21 mouse cellular contexts compared by ENCODE assay signal in the genomic region with DNA sequence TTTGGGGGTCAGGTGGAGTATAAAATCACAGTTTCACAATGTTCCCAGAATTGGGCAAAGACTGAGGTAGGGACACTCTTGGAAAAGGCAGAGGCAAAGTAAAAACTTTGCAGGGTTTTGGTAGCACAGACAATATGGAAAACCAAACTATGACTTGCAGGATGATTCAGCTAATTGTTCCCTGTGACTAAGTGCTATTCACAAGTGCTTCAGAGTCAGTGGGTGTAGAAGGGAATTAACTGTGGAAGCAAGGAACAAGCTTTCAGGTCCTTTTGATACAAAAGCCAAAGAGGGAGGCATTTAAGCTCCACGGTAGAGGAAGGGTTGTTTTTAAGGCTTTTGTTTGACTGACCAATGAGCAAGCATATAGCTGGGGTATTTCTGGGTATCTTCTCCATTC.
DNase-seq lines count a peak whose midpoint lies in the region; TF ChIP-seq lines count a peak whose summit lies in the region.
"Had no signal": no experiment of that assay in that cellular context is flagged by ENCODE, and none has a peak within 500 bp of the region (broad histone marks: within the 10 kb centered on the region; RNA-seq: fewer than 3 reads in every experiment).

No protein-coding gene starts in this region.

- H3K4me3 ChIP-seq in C2C12 (ENCODE audit: insufficient read depth, poor library complexity, severe bottlenecking), result no peak overlapping the region
- H3K4me3 ChIP-seq in cortical plate, adult 2 months (ENCODE audit: insufficient read depth, low read length), result no peak overlapping the region
- H3K4me3 ChIP-seq: embryonic facial prominence, embryonic 12.5 days; forebrain, embryonic 12.5 days; heart, embryonic 10.5 days; hindbrain, embryonic 13.5 days had no signal

- TF ChIP-seq CTCF in C2C12 (IDR thresholded peaks at IDR 0.05; ENCODE audit: control insufficient read depth, insufficient read depth, insufficient read length), result no peak
- TF ChIP-seq CTCF in cortical plate, adult 2 months (IDR thresholded peaks at IDR 0.05; ENCODE audit: extremely low read depth, insufficient read depth, low read length), result no peak

- H3K27ac ChIP-seq in cortical plate, adult 2 months (ENCODE audit: insufficient read depth, low read length), result peak overlapping the region; percentile 53
- H3K27ac ChIP-seq: embryonic facial prominence, embryonic 12.5 days; forebrain, embryonic 12.5 days; heart, embryonic 10.5 days; hindbrain, embryonic 13.5 days; hindbrain, postnatal 0 days had no signal

- TF ChIP-seq POLR2A in cortical plate, adult 2 months (IDR thresholded peaks at IDR 0.05; ENCODE audit: extremely low read depth, insufficient read depth, low read length), result no peak

- peak; percentile 46 for DNase-seq in right cerebral cortex, adult 18-20 months
- no peak for DNase-seq in right cerebral cortex, postnatal 14 days
- peak; percentile 65 for DNase-seq in telencephalon, adult 2 months (ENCODE audit: low read depth, low spot score)
- no peak for DNase-seq in lung, adult 18-20 months
- no peak for DNase-seq in adrenal gland, adult 18-20 months (ENCODE audit: low spot score in 2 of 2)
- DNase-seq in liver, result no peak
- DNase-seq: adrenal gland, postnatal 14 days; cerebellum, adult 11 months; cerebellum, adult 8-10 months; cerebellum, postnatal 14 days; forebrain, postnatal 0 days; gastrocnemius, postnatal 36 days; heart, adult 18-20 months; heart, postnatal 10 days had no signal

- no peak overlapping the region for H3ac ChIP-seq in C2C12 (ENCODE audit: control insufficient read depth, insufficient read length, low read depth)

- no peaks in the 10 kb centered on the region; the same call in 1 of the 2 replicates for H3K4me1 ChIP-seq in cortical plate, adult 2 months (ENCODE audit: control insufficient read depth, insufficient read depth, low read length)
- H3K4me1 ChIP-seq: embryonic facial prominence, embryonic 12.5 days; forebrain, embryonic 12.5 days; heart, embryonic 10.5 days; hindbrain, embryonic 13.5 days had no signal

- no peaks in the 10 kb centered on the region for H3K79me3 ChIP-seq in C2C12 (ENCODE audit: low read depth)

- H3K36me3 ChIP-seq in C2C12 (ENCODE audit: control insufficient read depth, insufficient read depth), result no peaks in the 10 kb centered on the region
- H3K36me3 ChIP-seq: embryonic facial prominence, embryonic 12.5 days; forebrain, embryonic 12.5 days; heart, embryonic 10.5 days; hindbrain, embryonic 13.5 days had no signal

- no peaks in the 10 kb centered on the region for H3K79me2 ChIP-seq in C2C12 (ENCODE audit: control insufficient read depth, insufficient read depth)

- no peaks in the 10 kb centered on the region for H3K27me3 ChIP-seq in C2C12 (ENCODE audit: control insufficient read depth, insufficient read depth, insufficient read length)
- H3K27me3 ChIP-seq: embryonic facial prominence, embryonic 12.5 days; forebrain, embryonic 12.5 days; hindbrain, embryonic 13.5 days had no signal

TF ChIP-seq in C2C12, 6 proteins besides CTCF, POLR2A, EP300 and RAD21:
- TF ChIP-seq MYOD1 (IDR thresholded peaks at IDR 0.05; ENCODE audit: control insufficient read depth, insufficient read length, low read depth), result peak; percentile 4
- no peak for TF ChIP-seq MAX (IDR thresholded peaks at IDR 0.05)

Comparison
In these comparisons a context has a peak if more than half of its experiments do, and no peak if none do; other contexts are left out.
1. DNase-seq: peak in right cerebral cortex, adult 18-20 months (single experiment) and telencephalon, adult 2 months (single experiment); none in right cerebral cortex, postnatal 14 days (single experiment), lung, adult 18-20 months (0 of 2), adrenal gland, adult 18-20 months (0 of 2) and liver (single experiment).